Mouse (Mus musculus) cerebellum, adult 9-10 months (tissue): ENCODE data around the gene Tcfl5.

ENCODE experiments used
- DNase-seq: peaks from one replicate; pipeline ENCODE4 v3.0.0; 2022

The Tcfl5 gene

GRCm38 (mm10) chr2:180597490-180597889 is 45.0 kb downstream of the Tcfl5 start, which contains the start of gene Col9a3:
Col9a3 (plus strand) TSS chr2:180597790.
- no peak for DNase-seq

- DNase-seq = peak; percentile 78
Observed at GRCm38 (mm10) chr2:180589123-180589831, 53.2 kb downstream of the Tcfl5 start, which contains the start of gene Ogfr. Ogfr (plus strand) TSS chr2:180589245.

DNA sequence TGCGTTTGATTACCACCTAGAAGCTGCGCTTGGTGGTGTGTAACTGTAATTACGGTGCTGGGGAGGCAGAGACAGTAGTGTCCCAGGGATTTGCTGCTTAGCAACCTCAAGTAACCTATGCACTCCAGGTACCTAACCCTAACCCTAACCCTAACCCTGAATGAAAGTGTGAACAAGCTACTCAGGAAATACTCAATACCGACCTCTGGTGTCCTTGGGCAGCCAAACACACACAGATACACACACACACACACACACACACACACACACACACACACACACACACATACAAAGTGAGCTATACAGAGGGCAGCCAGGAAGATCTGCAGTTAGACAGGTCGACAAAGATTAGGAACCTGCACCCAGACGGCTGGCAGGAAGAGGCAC is 53.8 kb downstream of the Tcfl5 start:
- DNase-seq = no peak

GRCm38 (mm10) chr2:180583154-180583507 is 59.4 kb downstream of the Tcfl5 start:
- no peak for DNase-seq

- peak; percentile 97 for DNase-seq
Observed at GRCm38 (mm10) chr2:180582481-180583153, 59.9 kb downstream of the Tcfl5 start.

GRCm38 (mm10) chr2:180581002-180581401 is 61.5 kb downstream of the Tcfl5 start, which contains the start of gene Mrgbp:
Mrgbp (plus strand) TSS chr2:180581304.
- no peak for DNase-seq

DNA sequence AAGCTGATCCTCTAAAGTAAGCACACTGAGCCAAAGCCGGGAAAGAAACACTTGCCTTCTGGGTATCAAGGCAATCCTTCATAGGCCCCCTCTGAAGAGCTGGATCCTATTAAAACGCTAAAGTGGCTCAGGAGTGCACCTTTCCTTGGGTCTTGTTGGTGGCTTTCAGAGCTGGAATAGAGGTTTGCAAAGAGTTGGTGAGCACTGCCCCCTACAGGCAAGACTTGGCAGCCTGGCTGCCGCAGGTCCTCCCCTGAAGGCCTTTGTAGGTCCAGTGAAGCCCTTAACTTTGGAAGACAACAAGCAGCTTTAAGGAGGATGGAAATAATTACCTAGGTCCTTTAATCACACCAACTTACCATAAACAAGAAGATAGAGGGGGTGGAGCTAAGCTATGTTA is 63.8 kb downstream of the Tcfl5 start:
- DNase-seq = peak; percentile 70

GRCm38 (mm10) chr2:180576482-180576881 is 66.0 kb downstream of the Tcfl5 start:
- no peak for DNase-seq
